21 mouse cellular contexts compared by ENCODE assay signal in the genomic region with DNA sequence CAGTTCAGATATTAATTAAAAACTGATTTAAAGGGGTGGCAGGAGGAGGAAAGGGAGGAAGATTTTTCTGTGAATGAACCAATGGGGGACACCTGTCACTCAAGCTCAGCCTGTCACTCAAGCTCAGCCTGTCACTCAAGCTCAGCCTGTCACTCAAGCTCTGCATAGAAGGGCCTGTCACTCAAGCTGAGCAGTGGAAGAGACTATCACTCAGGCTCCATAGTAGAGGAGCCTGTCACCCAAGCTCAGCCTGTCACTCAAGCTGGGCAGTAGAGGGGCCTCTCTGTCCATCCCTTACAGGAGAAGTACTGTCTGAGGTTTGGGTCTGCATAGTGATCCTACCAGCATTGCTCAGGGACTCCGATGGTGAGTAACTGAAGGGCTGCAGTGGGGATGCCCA. TPM values are rescaled to one million over a fixed set of nuclear protein-coding genes. Genes with fewer than 3 reads are reported as not detected.
"Had no signal": no experiment of that assay in that cellular context is flagged by ENCODE, and none has a peak within 500 bp of the region (broad histone marks: within the 10 kb centered on the region; RNA-seq: fewer than 3 reads in every experiment).

No protein-coding gene starts in this region.

- ATAC-seq: midbrain, embryonic 16.5 days had no signal

- H3K9me3 ChIP-seq: lung, embryonic 15.5 days; midbrain, embryonic 10.5 days; midbrain, embryonic 12.5 days; neural tube, embryonic 13.5 days; neural tube, embryonic 15.5 days had no signal

- H3K36me3 ChIP-seq: lung, embryonic 15.5 days; midbrain, embryonic 10.5 days; midbrain, embryonic 12.5 days; neural tube, embryonic 13.5 days; neural tube, embryonic 15.5 days had no signal

- H3K27ac ChIP-seq: lung, embryonic 15.5 days; midbrain, embryonic 10.5 days; midbrain, embryonic 12.5 days; neural tube, embryonic 13.5 days; neural tube, embryonic 15.5 days had no signal

- H3K27me3 ChIP-seq: lung, embryonic 15.5 days; midbrain, embryonic 12.5 days; neural tube, embryonic 13.5 days; neural tube, embryonic 15.5 days had no signal

- H3K4me2 ChIP-seq: lung, embryonic 15.5 days; midbrain, embryonic 12.5 days; neural tube, embryonic 13.5 days; neural tube, embryonic 15.5 days had no signal

- H3K9ac ChIP-seq: lung, embryonic 15.5 days; midbrain, embryonic 12.5 days; neural tube, embryonic 13.5 days; neural tube, embryonic 15.5 days had no signal

- DNase-seq: lung, adult 18-20 months; lung, postnatal 10 days; lung, postnatal 4 days; midbrain, embryonic 14.5 days; retina, postnatal 1 day; right cerebral cortex, adult 18-20 months; right cerebral cortex, postnatal 25 days; right cerebral cortex, postnatal 4 days; spleen, adult 18-20 months; thymus, adult 18-20 months; thymus, postnatal 14 days; thymus, postnatal 36 days had no signal

- H3K4me3 ChIP-seq: lung, embryonic 15.5 days; midbrain, embryonic 10.5 days; midbrain, embryonic 12.5 days; myocyte; neural tube, embryonic 13.5 days; neural tube, embryonic 15.5 days had no signal

- H3K4me1 ChIP-seq: lung, embryonic 15.5 days; midbrain, embryonic 12.5 days; neural tube, embryonic 13.5 days had no signal

RNA-seq across cellular contexts. Expression of gene Esyt3, which starts 20.1 kb away (rescaled TPM):
- total RNA-seq: megakaryocyte, adult 5-6 weeks; megakaryocyte-erythroid progenitor cell, adult 5-6 weeks had no signal
